Mouse (Mus musculus): ENCODE data around the gene Soga1. TPM values are rescaled to one million over a fixed set of nuclear protein-coding genes. Genes with fewer than 3 reads are reported as not detected.

The Soga1 gene
- 6.2 and 6.4 TPM in 2 replicates for polyA plus RNA-seq (2015; fragmentation: Nextera tagmentation; extraction: Ambion mirVana)

DNA sequence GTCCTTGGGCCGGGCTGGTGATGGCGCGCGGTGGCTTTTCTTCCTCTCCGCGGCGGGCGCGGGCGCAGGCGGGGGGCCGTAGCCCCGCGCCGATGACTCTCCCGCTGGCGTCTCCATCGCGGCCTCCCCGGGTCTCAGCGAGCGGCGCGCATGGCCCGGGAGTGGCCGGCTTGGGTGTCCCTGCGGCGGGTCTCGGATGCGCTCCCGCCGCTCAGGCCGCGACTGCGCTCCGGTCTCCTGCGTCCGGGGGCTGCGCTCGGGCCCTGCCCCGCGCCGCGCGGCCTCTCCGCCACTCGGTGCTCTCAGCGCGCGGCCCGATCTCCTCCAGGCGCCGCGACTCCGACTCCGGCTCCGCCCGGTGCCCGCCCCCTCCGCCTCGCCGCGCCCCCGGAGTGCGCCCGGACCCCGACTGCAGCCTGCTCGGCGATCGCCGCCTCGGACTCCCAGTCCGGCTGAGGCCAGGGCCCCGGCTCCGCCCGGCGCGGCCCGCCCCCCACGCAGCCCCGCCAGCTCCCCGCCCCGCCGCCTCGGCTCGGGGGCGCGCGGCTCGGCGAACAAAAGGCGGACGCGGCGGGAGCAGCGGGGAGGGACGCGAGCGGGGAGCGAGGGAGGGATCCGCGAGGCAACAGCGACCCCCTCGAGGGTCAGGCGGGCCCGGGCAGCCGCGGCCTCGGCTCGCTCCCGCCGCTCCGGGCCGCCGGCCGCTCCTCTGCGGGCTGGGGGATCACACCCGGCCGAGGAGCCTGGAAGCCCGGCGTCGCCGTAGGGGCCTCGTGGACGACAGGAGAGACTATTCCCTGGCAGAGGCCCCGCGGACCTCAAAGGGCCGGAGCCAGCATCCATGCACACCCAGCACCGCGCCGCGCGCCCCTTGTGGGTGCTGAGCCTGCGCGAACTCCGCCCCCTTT lies at the start of gene Soga1:
Gene Soga1 (minus strand): TSS at position 462 of the 908 bp plus-strand sequence.
- no peaks in the 10 kb centered on the region for H3K9me3 ChIP-seq
- peak within 1 kb of the TSS; percentile 99 for H3K27ac ChIP-seq
- peak within 1 kb of the TSS; percentile 97 for H3K4me3 ChIP-seq
- H3K9ac ChIP-seq, result peak within 1 kb of the TSS; percentile 100
- under 1% methylated on average over 105 of the region's 136 CpGs for WGBS
- peak; percentile 90 for ATAC-seq (ENCODE audit: low FRiP score)
- H3K4me2 ChIP-seq, result peak within 1 kb of the TSS; percentile 85
- H3K36me3 ChIP-seq, result peaks cover 5% of the 10 kb centered on the region
- peaks cover 51% of the 10 kb centered on the region for H3K4me1 ChIP-seq (replicated peaks)
- H3K27me3 ChIP-seq, result no peaks in the 10 kb centered on the region

DNA sequence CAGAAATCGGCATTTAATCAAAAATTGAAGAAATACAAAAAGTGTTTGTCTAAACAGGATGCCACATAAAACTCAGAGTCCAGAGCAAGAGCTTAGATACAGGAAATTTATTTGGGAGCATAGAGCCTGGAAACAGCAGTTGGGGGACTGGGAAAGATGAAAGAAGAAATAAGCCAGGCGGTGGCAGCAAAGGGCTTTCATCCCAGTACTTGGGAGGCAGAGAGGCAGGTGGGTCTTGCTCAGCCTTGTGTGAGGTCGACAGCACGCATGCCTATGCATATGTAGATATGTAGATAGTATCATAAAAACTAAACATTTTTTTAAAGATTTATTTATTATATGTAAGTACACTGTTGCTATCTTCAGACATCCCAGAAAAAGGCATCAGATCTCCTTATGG lies 49.0 kb upstream of the Soga1 start:
- Histone ChIP-seq H3K4me2 (no peak overlapping the region), H3K27me3 (no peaks in the 10 kb centered on the region), H3K4me1 (replicated peaks) (no peaks in the 10 kb centered on the region), H3K4me3 (no peak overlapping the region), H3K27ac (no peak overlapping the region), H3K36me3 (peaks cover 15% of the 10 kb centered on the region), H3K9me3 (no peaks in the 10 kb centered on the region), H3K9ac (no peak overlapping the region)
- 82% methylated on average over 4 of the region's 4 CpGs for WGBS
- ATAC-seq (ENCODE audit: low FRiP score), result no peak

DNA sequence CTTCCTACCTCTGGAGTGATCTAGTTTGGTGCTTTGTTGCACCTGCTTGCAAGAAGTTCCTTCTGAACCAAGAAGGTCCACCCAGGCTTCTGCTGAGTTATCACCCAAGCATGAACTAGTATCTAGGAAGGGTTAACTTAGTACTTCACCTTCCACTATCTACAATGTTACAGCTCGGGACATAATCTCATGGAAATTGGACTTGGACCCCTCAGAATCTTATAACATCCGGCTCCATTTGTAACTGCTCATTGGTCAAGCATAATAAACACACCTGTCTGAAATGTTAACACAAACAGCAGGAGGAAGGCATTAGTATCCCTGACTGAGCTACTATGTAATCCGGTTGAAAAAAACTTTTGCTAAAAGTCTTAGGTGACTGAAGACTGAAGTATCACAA lies 48.3 kb upstream of the Soga1 start:
- 92% methylated on average over 3 of the region's 3 CpGs for WGBS
- no peak overlapping the region for H3K4me2 ChIP-seq
- no peaks in the 10 kb centered on the region for H3K9me3 ChIP-seq
- no peak overlapping the region for H3K4me3 ChIP-seq
- peaks cover 16% of the 10 kb centered on the region for H3K36me3 ChIP-seq
- no peak overlapping the region for H3K27ac ChIP-seq
- H3K9ac ChIP-seq, result no peak overlapping the region
- no peaks in the 10 kb centered on the region for H3K4me1 ChIP-seq (replicated peaks)
- ATAC-seq (ENCODE audit: low FRiP score), result no peak
- no peaks in the 10 kb centered on the region for H3K27me3 ChIP-seq

DNA sequence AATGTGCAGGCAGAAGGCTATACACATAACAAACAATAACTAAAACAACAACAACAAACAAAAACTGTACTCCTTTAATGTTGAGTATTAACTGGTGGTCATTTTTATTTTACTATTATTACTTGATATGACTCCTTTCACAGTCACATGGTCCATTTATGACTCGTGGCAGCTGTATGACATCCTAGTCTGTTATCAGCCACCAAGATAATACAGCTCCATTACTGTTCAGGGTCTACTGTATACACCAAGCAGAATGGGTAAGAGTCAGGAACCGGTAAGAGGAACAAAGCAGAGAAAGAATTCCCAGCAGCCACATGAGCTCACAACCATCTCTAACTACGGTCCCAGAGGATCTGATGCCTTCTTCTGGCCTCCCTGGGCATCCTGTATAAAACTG lies 46.2 kb upstream of the Soga1 start:
- H3K4me2 ChIP-seq, result no peak overlapping the region
- no peaks in the 10 kb centered on the region for H3K9me3 ChIP-seq
- H3K27me3 ChIP-seq, result no peaks in the 10 kb centered on the region
- peaks cover 22% of the 10 kb centered on the region for H3K36me3 ChIP-seq
- no peak for ATAC-seq (ENCODE audit: low FRiP score)
- no peaks in the 10 kb centered on the region for H3K4me1 ChIP-seq (replicated peaks)
- H3K4me3 ChIP-seq, result no peak overlapping the region
- no peak overlapping the region for H3K9ac ChIP-seq
- WGBS, result 95% methylated on average over 3 of the region's 3 CpGs
- no peak overlapping the region for H3K27ac ChIP-seq

DNA sequence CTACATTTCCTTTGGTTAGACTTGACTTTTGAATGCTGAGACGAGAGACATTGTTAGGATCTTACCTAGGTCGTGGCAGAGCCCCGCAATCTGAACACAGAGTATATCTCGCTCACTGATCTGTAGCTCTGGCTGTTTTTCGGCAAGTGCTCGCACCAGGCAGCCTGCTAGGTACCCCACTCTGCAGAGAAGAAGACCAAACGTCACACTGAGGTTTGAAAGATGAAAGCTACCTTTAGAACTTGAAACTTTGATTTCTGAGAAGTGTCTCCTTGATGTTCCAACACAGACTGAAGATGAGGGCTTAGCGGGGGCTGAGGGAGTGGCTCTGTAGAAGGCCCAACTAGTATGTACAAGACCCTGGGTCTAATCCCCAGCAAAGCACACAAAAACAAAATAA lies 42.7 kb upstream of the Soga1 start:
- Histone ChIP-seq H3K27ac (no peak overlapping the region), H3K4me1 (replicated peaks) (no peaks in the 10 kb centered on the region), H3K4me3 (no peak overlapping the region), H3K27me3 (no peaks in the 10 kb centered on the region), H3K9me3 (no peaks in the 10 kb centered on the region), H3K36me3 (peaks cover 23% of the 10 kb centered on the region), H3K9ac (no peak overlapping the region), H3K4me2 (no peak overlapping the region)
- ATAC-seq (ENCODE audit: low FRiP score), result no peak
- 93% methylated on average over 8 of the region's 8 CpGs for WGBS

DNA sequence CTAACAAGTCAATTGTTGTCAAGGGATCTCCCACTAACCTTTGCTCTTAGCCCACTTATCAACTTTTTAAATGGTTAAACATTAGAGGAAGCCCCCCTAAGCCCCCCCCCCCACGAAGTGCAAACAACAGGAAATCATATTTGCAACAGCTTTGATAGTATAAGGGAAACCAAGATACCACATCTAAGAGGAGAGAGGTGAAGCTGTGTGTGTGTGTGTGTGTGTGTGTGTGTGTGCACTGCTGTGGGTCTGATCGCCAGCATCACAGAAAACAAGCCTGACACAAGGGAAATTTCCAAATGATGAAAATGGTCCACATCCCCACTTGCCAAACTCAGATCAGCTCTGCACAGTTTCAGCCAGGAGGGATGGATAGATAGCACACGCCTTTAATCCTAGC lies 40.0 kb upstream of the Soga1 start:
- Histone ChIP-seq H3K4me3 (no peak overlapping the region), H3K4me1 (replicated peaks) (no peaks in the 10 kb centered on the region), H3K4me2 (no peak overlapping the region), H3K27ac (no peak overlapping the region), H3K9ac (no peak overlapping the region), H3K36me3 (peaks cover 18% of the 10 kb centered on the region), H3K9me3 (no peaks in the 10 kb centered on the region), H3K27me3 (no peaks in the 10 kb centered on the region)
- no peak for ATAC-seq (ENCODE audit: low FRiP score)
- 85% methylated on average over 3 of the region's 3 CpGs for WGBS

DNA sequence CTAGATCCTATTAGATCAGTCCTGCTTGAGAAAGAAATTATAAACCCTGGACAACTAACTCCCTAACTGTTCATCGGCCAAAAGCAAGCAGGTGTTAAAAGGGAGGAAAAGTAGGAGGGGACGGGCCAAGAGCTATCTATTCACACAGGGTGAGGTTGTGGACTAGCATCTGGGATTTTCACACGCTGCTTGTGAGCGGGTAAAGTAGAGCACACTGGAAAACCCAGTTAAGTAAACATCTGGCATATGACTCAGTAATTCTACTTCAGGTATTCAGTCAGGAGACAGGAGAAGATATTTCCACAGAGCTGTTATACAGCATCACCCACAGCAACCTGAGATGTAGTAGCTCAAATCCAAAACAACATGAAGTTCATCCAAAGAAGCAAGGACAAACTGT lies 39.5 kb upstream of the Soga1 start:
- Histone ChIP-seq H3K4me1 (replicated peaks) (no peaks in the 10 kb centered on the region), H3K36me3 (peaks cover 23% of the 10 kb centered on the region), H3K4me3 (no peak overlapping the region), H3K27ac (no peak overlapping the region), H3K9ac (no peak overlapping the region), H3K9me3 (no peaks in the 10 kb centered on the region), H3K4me2 (no peak overlapping the region), H3K27me3 (no peaks in the 10 kb centered on the region)
- WGBS, result 93% methylated on average over 4 of the region's 4 CpGs
- ATAC-seq (ENCODE audit: low FRiP score), result no peak

DNA sequence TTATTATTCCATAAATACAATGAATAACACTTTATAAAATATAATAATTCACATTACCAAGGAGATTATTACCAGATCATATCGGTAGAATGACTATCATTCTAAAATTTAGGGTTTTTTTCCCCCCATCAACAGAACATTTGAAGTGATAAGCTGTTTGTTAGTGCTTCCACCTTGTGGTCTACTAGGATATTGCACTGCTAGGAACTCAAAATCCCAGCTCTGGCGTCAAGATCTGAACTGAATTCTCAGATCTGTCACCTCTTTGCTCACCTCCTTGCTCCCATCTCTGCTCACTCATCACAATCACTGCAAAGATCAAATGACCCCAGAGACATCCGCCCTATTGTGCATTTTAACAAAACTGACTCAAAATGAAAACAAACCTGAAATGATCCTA lies 37.9 kb upstream of the Soga1 start:
- no peaks in the 10 kb centered on the region for H3K27me3 ChIP-seq
- no peak overlapping the region for H3K27ac ChIP-seq
- H3K36me3 ChIP-seq, result peaks cover 30% of the 10 kb centered on the region
- H3K9me3 ChIP-seq, result no peaks in the 10 kb centered on the region
- H3K4me1 ChIP-seq (replicated peaks), result no peaks in the 10 kb centered on the region
- WGBS, result 22% methylated on average over 3 of the region's 3 CpGs
- no peak for ATAC-seq (ENCODE audit: low FRiP score)
- no peak overlapping the region for H3K9ac ChIP-seq
- no peak overlapping the region for H3K4me3 ChIP-seq
- H3K4me2 ChIP-seq, result no peak overlapping the region

DNA sequence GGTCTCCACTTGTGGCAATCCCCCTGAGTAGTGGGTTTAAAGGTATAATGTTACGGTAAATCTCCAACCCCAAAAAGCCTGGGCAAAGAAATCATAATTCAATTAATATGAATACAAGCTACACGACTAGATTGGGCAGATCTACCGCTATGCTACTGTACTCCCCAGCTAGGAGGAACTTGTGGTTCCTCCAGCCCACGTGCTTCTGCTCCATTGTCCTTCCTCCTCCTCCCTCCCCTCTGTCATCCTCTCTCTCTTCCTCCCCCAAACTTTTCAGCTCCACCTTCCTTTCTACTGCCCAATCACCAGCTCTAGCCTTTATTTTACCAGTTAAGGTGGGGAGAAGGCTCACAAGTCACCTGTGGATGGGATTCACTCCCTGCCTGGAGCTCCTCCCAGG lies 29.2 kb upstream of the Soga1 start:
- Histone ChIP-seq H3K4me3 (no peak overlapping the region), H3K4me1 (replicated peaks) (no peaks in the 10 kb centered on the region), H3K27me3 (no peaks in the 10 kb centered on the region), H3K36me3 (peaks cover 36% of the 10 kb centered on the region), H3K27ac (no peak overlapping the region), H3K9me3 (no peaks in the 10 kb centered on the region), H3K4me2 (no peak overlapping the region), H3K9ac (no peak overlapping the region)
- no peak for ATAC-seq (ENCODE audit: low FRiP score)
- 86% methylated on average over 4 of the region's 4 CpGs for WGBS

DNA sequence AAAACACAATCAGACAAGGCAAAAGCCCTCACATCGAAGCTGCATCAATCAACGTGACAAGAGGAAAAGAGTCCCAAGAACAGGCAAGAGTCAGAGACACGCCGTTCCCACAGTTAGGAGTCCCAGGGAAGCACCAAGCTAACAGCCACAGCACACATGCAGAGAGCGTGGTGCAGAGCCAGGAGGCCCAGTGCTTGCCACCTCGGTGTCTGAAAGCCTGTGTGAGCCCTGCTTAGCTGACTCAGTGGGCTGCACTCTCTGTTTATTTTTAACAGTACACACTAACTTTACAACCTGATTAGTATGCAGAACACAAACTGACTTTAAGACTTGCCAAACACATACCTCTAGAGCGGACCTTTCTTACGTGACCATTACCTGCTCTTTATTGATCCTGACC lies 25.4 kb upstream of the Soga1 start:
- Histone ChIP-seq H3K27ac (no peak overlapping the region), H3K4me1 (replicated peaks) (no peaks in the 10 kb centered on the region), H3K4me2 (no peak overlapping the region), H3K9ac (no peak overlapping the region), H3K27me3 (no peaks in the 10 kb centered on the region), H3K4me3 (no peak overlapping the region), H3K9me3 (no peaks in the 10 kb centered on the region), H3K36me3 (peaks cover 38% of the 10 kb centered on the region)
- no peak for ATAC-seq (ENCODE audit: low FRiP score)
- 75% methylated on average over 8 of the region's 8 CpGs for WGBS

DNA sequence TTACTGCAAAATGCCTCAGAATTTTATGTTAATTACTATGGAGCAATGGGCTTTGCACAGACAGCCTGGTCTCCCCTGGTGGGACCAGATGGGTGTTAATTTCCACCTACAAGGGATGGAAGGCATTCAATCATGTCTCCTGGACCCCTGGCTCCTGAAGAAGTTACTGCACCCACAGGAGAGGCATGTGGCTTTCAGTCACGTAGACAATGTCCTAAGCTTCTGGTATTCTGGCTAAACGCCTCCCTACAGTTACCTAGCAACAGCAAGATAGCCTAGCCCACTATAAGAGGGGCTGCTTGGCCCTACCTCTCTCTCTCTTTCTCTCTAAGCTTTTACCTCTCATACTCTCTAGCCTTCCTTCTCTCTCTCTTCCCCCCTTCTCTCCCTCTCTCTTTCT lies 23.2 kb upstream of the Soga1 start:
- no peaks in the 10 kb centered on the region for H3K9me3 ChIP-seq
- H3K27me3 ChIP-seq, result no peaks in the 10 kb centered on the region
- H3K4me1 ChIP-seq (replicated peaks), result no peaks in the 10 kb centered on the region
- peaks cover 40% of the 10 kb centered on the region for H3K36me3 ChIP-seq
- no peak overlapping the region for H3K4me2 ChIP-seq
- no peak overlapping the region for H3K9ac ChIP-seq
- 52% methylated on average over 2 of the region's 2 CpGs for WGBS
- no peak overlapping the region for H3K27ac ChIP-seq
- H3K4me3 ChIP-seq, result no peak overlapping the region
- no peak for ATAC-seq (ENCODE audit: low FRiP score)

DNA sequence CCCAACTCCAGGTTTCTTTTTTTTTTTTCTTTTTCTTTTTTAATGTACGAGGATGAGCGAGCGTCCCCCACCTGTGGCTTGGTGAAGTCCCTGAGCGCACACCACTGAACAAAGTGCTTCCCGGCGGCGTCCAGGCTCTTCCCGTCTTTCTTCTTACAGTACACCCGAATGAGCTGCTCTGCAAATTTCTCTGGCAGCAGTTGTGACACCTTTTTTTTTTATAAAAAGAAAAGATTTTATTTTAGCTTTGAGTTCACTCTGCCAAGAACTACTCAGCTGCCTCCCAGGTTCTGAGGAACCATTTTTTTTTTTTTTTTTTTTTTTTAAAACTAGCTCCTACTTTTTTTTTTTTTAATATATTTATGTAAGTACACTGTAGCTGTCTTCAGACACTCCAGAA lies 22.6 kb upstream of the Soga1 start:
- Histone ChIP-seq H3K27me3 (no peaks in the 10 kb centered on the region), H3K36me3 (peaks cover 37% of the 10 kb centered on the region), H3K9me3 (no peaks in the 10 kb centered on the region), H3K4me3 (no peak overlapping the region), H3K4me1 (replicated peaks) (no peaks in the 10 kb centered on the region), H3K27ac (no peak overlapping the region), H3K9ac (no peak overlapping the region), H3K4me2 (no peak overlapping the region)
- no peak for ATAC-seq (ENCODE audit: low FRiP score)
- 100% methylated on average over 9 of the region's 9 CpGs for WGBS

DNA sequence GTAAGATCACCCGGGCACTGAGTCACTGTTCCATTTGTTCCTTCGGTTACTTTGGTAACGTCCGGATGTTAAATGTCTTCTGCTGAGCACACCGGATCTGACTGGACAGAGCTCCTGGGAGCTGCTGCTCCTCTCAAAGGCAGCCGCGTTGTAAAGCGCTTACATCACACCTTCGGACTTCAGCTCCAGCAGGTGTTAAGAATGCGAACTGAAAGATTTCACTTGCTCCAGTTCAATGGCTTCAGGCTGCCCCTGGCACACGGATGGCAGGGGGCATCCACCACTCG lies 21.2 kb upstream of the Soga1 start:
- Histone ChIP-seq H3K4me2 (no peak overlapping the region), H3K9ac (no peak overlapping the region), H3K4me3 (no peak overlapping the region), H3K27me3 (no peaks in the 10 kb centered on the region), H3K36me3 (peaks cover 37% of the 10 kb centered on the region), H3K4me1 (replicated peaks) (no peaks in the 10 kb centered on the region), H3K9me3 (no peaks in the 10 kb centered on the region), H3K27ac (no peak overlapping the region)
- WGBS, result 89% methylated on average over 12 of the region's 12 CpGs
- ATAC-seq (ENCODE audit: low FRiP score), result no peak

All from hindbrain, embryonic 13.5 days (tissue).